Mouse (Mus musculus): Measurements from ENCODE around the gene Faah. TPM values are rescaled to one million over a fixed set of nuclear protein-coding genes. Genes with fewer than 3 reads are reported as not detected.

The Faah gene
- total RNA-seq, 2 experiments from 2014 or later: 0.60 to 0.94 TPM

Other genes with a start within 250 kb of the Faah start
- under 1 TPM; 0.35 to 0.67 TPM for gene Tex38, start 236.9 kb downstream of the Faah start, total RNA-seq (2021)
- gene Atpaf1, start 233.1 kb downstream of the Faah start, total RNA-seq (2021): 10 to 100 TPM; 53.1 to 54.6 TPM
- gene Mob3c, start 189.8 kb downstream of the Faah start, total RNA-seq (2021): 1 to 10 TPM; 6.1 to 7.0 TPM
- gene Mknk1, start 178.7 kb downstream of the Faah start, total RNA-seq (2021): 10 to 100 TPM; 26.2 to 30.2 TPM
- not detected for gene Kncn, start 133.5 kb downstream of the Faah start, total RNA-seq (2021)
- gene 6430628N08Rik, start 127.3 kb downstream of the Faah start, total RNA-seq (2021): not detected
- not detected for gene Dmbx1, start 78.0 kb downstream of the Faah start, total RNA-seq (2021)
- gene Nsun4, start 36.0 kb upstream of the Faah start, total RNA-seq (2021): 10 to 100 TPM; 23.5 to 24.8 TPM
- 1,000 to 10,000 TPM; 1,784 to 1,838 TPM for gene Uqcrh, start 57.1 kb upstream of the Faah start, total RNA-seq (2021)
- 10 to 100 TPM; 33.2 to 39.7 TPM for gene Lrrc41, start 57.3 kb upstream of the Faah start, total RNA-seq (2021)
- gene Rad54l, start 105.8 kb upstream of the Faah start, total RNA-seq (2021): 1 to 10 TPM; 3.7 TPM
- gene Pomgnt1, start 105.9 kb upstream of the Faah start, total RNA-seq (2021): 10 to 100 TPM; 78.4 to 81.9 TPM
- gene Lurap1, start 133.4 kb upstream of the Faah start, total RNA-seq (2021): 1 to 10 TPM; 4.6 to 5.1 TPM
- under 1 TPM in 1 of 2 experiments, not detected in 1; 0.14 TPM for gene Tspan1, start 149.7 kb upstream of the Faah start, total RNA-seq (2021)
- gene 1700042G07Rik, start 155.4 kb upstream of the Faah start, total RNA-seq (2021): not detected
- gene Gm49337, start 155.5 kb upstream of the Faah start, total RNA-seq (2021): under 1 TPM in 1 of 2 experiments, not detected in 1; 0.96 TPM
- 10 to 100 TPM; 20.6 to 29.3 TPM for gene Pik3r3, start 203.7 kb upstream of the Faah start, total RNA-seq (2021)

All from heart, postnatal 10 days (tissue).